Mouse (Mus musculus): Measurements from ENCODE around the gene Galnt7.
A peak's percentile ranks its signal among the peaks of the same experiment; 100 is the strongest.

Gene Galnt7

DNA sequence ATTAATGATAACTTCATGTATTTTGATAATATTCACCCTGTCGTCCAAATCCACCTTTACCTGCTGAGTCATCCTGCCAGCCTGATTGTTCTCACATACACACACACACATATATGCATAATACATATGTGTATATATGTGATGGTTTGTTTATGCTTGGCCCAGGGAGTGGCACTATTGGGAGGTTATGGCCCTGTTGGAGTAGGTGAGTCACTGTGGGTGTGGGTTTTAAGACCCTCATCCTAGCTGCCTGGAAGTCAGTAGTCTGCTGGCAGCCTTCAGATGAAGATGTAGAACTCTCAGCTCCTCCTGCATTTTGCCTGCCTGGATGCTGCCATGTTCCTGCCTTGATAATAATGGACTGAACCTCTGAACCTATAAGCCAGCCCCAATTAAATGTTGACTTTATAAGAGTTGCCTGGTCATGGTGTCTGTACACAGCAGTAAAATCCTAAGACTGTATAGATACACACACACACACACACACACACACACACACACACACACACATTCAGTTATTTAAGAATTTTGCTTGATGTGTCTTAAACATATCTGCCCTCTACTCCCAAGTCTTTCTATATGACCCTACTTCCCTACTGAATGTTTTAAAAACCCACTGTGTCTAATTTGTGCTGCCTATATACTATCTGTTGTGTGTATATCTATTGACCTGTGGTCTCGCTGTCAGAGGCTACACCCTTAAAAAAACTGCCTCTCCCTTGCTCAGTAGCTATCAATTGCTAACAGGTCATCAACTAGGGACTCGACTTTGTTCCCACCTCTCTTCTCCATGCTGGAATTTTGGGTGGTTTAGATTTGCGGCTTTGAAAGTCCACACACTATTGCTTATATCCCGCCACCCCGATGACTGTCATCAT, 23.8 kb downstream of the Galnt7 start:
- DNase-seq (ENCODE audit: low spot score in 2 of 2), result no peak

DNA sequence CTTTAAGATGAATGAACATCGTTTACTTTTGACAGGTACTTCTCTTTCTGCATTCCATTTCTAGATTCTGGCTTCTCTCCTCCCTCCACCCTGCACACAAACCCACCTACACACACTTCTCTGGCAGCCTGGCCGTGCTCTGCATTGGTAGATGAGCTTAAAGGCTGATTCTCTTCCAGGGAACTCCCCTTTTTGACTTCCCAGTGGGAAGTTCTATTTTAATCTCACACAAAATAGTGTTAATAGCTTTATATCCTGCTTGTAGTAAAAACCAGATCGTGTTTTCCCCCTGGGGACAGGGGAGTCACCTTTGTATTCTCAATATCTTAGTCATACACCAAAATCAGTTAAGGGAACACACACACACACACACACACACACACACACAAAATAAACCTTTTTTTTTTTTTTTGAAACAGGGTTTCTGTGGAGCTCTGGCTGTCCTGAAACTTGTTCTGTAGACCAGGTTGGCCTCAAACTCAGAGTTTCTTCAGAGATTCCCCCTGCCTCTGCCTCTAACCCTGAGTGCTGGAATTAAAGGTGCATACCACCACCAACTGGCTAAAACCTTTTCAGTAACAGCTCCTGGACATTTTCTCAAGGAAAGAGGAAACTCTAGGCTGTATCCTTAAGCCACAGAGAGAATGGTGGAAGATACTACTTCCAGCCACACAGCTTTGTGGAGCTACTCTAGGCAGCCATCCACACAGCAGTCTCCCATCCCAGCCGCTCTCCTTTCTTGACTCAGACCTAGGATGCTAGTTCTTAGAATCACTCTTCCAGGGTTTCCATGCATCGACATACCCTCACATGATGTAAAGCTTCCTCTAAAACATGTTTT, 24.7 kb downstream of the Galnt7 start:
- DNase-seq (ENCODE audit: low spot score in 2 of 2), result peak; percentile 33 to 57

GRCm38 (mm10) chr8:57623955-57624354, 28.9 kb downstream of the Galnt7 start:
- no peak for DNase-seq (ENCODE audit: low spot score in 2 of 2)

DNA sequence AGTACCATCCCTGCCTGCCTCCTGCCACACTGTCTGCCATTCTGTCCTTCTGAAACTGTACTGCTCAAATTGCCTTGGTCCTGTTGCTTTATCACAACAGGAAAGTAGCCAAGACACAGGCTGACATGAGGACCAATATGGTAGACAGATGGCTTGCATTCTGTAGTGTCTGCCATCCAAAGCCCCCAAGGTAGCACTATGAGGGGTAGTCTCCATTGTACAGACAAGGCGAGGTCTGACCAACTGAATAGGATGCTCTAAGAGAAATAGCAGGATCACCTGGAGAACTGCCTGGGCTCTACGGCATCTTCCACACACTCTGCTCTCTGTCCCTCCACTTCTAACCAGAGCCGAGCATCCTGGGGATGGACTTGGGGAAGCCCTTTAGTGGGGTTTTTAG, 29.8 kb downstream of the Galnt7 start:
- no peak for DNase-seq (ENCODE audit: low spot score in 2 of 2)

- DNase-seq (ENCODE audit: low spot score in 2 of 2), result no peak
Measured at GRCm38 (mm10) chr8:57616965-57617364, 35.9 kb downstream of the Galnt7 start.

DNA sequence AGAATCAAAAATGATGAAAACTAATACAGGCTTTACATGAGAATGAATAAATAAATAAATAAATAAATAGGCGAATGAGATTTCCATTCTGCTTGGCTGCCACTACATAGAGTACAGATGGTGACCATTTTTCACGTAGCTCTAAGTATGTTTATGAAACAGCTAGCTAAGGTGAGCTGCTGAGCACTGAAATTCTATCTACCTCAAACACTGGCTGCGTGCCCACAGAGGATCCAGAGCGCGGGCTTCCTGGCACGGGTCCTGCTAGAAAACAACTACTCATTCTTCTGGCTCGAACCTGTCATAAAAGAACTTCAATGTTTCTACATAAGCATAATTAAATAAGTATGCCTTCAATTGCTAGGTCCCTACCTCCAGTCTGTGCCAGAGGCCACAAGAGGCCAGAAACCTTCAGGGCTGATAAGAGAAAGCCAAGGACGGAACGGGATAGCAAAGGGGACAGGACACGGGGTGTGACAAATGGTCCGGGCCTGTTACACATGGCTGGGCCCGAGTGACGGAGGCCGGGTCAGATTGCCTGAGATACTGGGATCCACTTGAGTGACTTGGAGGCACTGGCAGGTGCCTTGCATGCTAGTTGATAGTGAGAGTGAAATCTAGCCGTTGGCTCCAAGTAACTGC, 37.7 kb downstream of the Galnt7 start:
- no peak for DNase-seq (ENCODE audit: low spot score in 2 of 2)

DNA sequence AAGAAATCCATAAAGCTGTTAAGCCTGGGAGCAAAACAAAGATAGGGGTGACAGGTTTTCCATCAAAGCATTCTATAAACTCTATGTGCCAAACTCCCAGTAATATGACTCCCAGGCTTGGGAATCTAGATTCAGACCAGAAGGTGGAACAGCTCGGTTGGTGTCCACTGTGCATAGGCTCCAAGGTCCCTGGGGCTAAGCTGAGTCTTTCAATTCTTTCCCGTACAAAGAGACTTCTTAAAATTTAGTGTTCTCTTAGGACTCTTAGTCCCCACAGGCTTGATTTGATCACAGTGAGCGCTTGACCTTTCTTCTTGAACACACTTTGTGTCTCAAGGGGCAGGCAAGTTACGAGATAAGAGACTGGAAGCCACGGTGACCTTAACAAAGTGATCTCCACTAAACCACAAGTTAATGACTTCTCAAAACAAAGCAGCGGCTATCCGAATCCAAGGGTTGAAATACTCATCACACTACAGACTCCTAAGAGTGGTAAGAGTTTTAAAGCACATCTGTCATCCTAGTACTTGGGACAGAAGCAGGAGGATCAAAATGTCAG, 41.3 kb downstream of the Galnt7 start:
- no peak for DNase-seq (ENCODE audit: low spot score in 2 of 2)

DNA sequence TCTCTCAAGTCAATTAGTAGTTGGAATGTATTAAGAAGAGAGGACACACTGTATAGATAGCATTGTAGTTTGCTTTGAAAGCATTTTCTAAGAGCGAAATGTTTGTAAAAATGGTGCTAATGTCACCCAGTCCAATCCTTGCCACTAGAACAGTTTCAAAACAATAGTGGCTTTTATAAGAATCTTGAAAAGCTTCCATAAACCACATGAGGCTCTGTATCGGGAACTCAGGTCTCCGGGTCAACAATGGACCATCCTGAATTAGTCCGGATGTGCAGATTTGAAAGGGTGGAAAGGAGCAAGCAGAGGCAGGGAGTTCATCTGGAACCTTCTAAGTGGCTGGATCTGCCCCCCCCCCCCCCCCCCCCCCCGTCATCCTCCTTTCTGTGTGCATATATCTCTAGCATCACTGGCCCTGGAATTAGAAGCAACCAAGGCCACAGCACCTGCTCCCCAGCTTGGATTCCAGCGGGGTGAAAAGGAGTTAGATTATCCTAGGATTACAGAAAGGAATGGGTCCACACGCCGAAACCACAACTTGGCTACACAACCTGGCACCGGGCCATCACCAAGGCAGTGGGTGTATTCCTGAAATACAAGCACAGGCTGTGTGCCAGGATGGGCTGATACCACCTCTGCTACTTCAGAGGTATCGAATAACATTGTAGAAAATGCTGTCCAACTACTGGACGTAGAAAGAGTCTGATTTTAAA, 42.0 kb downstream of the Galnt7 start:
- DNase-seq (ENCODE audit: low spot score in 2 of 2), result peak; percentile 49 to 62

GRCm38 (mm10) chr8:57602511-57602910, 50.3 kb downstream of the Galnt7 start:
- DNase-seq (ENCODE audit: low spot score in 2 of 2), result no peak

GRCm38 (mm10) chr8:57601987-57602418, 50.8 kb downstream of the Galnt7 start:
- DNase-seq (ENCODE audit: low spot score in 2 of 2), result no peak

- no peak for DNase-seq (ENCODE audit: low spot score in 2 of 2)
Measured at GRCm38 (mm10) chr8:57599813-57600555, 52.8 kb downstream of the Galnt7 start.

- no peak for DNase-seq (ENCODE audit: low spot score in 2 of 2)
Measured at GRCm38 (mm10) chr8:57595853-57596252, 57.0 kb downstream of the Galnt7 start.

DNA sequence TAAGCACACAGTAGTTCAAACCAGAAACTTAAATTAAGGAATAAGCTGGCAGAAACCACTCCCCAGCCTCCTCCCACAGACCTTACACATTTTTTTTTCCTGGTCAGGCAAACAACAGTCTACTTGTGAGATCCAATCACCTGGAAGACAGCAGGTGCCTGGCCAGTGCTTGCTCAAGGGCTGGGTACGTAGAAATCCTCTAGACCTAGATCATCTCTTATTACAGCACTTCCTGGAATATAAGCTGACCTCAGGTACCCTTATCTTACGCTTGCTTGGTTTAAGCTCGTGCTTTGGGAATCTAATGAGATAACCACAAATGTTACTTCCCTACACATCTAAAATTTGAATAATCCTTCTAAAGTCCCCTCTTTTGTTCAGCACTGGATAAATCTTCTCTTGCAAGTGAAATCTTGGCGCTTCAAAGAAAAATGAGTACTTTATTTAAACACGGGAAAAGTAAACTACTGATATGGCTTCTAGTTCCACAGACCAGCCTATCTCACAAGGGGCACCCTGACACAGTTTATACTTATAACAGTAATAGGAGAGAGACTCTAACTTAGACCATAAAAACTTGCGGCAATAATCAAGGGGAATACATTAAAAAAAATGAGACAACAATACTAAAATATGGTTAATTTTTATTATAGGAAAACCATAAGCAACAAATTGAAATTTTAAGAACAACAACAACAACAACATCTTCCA, 58.5 kb downstream of the Galnt7 start:
- DNase-seq (ENCODE audit: low spot score in 2 of 2), result no peak

- DNase-seq (ENCODE audit: low spot score in 2 of 2), result no peak
Measured at GRCm38 (mm10) chr8:57592604-57593003, 60.2 kb downstream of the Galnt7 start.

- DNase-seq (ENCODE audit: low spot score in 2 of 2), result no peak
Measured at GRCm38 (mm10) chr8:57591681-57592080, 61.2 kb downstream of the Galnt7 start.

DNA sequence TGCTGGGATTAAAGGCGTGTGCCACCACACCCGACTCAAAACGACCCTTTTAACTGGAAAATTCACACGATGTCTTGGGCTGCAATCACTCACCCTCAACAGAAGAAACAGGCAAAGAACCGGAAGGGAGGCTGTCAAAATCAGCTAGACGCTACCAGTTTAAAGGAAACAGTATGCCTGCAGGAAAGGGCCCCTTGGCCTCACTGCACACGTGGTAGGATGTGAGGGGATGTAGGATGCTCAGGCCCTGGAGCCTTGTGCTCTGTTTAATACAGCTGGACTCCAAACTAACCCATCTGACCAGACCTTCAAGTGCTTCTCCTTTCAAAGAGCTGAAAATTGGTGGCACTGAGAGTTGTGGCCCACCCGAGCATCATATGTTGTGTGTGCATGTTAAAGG, 62.8 kb downstream of the Galnt7 start:
- no peak for DNase-seq (ENCODE audit: low spot score in 2 of 2)

DNA sequence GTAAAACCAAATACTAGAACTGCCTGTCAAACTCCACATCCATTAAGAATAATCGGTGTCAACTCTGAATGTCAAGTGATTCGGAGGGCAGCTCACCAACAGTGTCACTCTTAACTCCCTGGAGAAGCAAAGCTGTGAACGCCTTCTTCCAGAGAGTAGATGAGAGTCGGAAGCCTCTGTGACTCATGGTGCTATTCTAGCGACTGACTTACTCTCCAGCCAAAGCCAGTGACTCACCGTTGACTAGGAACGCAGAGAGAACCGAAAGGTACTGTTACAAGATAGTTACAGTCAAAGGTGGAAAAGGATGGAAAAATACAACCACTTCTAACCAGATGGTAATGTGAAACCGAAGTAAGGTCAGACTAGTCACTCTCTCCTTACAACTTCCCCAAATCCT, 63.7 kb downstream of the Galnt7 start:
- peak; percentile 51 to 59 for DNase-seq (ENCODE audit: low spot score in 2 of 2)

DNA sequence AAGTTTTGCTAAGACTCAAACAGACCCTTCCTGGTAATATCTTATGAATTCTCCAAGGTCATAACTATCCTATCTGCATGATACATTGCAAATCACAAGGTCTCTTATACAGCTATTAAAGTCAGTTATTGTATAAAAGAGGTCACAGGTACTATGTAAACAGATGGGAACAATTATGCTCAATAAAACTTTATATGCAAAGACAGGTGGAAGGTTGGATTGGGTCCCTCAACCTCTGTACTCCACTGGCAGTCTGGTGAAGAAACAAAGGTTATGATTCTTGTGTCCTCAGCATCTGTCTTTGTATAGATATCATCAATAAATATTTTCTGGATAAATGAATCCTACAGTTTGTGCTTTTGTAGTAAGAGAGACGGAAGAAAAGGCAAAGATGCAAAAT, 64.2 kb downstream of the Galnt7 start:
- DNase-seq (ENCODE audit: low spot score in 2 of 2), result no peak

- DNase-seq (ENCODE audit: low spot score in 2 of 2), result no peak
Measured at GRCm38 (mm10) chr8:57586667-57587066, 66.2 kb downstream of the Galnt7 start.

GRCm38 (mm10) chr8:57585831-57586230, 67.0 kb downstream of the Galnt7 start:
- DNase-seq (ENCODE audit: low spot score in 2 of 2), result no peak
